Mouse (Mus musculus) lung, postnatal 0 days (tissue): ENCODE measurements at regions not wholly inside any gene's neighbourhood (a gene's known extent, or its start where the extent isn't known, plus 50 kb on each side); places are given as distances from the start of the nearest gene placed in this dataset.

ENCODE experiments used
- ATAC-seq: fragments of 200-750 bp; cut with Nextera tagmentation; 2 replicates; pipeline ENCODE4 v1.8.0; 2017; ENCODE audit warnings: moderate library complexity
- DNase-seq: peaks from one replicate; pipeline ENCODE4 v3.0.0-alpha.2; 2016; ENCODE audit warnings: low spot score
- H3K27ac ChIP-seq: fragments of 300-500 bp; sonication (generic); 2 replicates; pipeline ENCODE4 v1.5.1; 2014; ENCODE audit warnings: antibody characterized with exemption, mild to moderate bottlenecking, low read length, mixed read lengths
- H3K27me3 ChIP-seq: fragments of 300-500 bp; sonication (generic); replicated peaks from 2 replicates; pipeline ENCODE4 v1.6.1; 2014; ENCODE audit warnings: low read length, mixed read lengths; ENCODE audit not compliant: insufficient read depth
- H3K36me3 ChIP-seq: fragments of 300-500 bp; sonication (generic); 2 replicates; pipeline ENCODE4 v1.6.1; 2014; ENCODE audit warnings: low read length, mixed read lengths; ENCODE audit not compliant: insufficient read depth
- H3K4me1 ChIP-seq: fragments of 300-500 bp; sonication (generic); 2 replicates; pipeline ENCODE4 v1.6.1; 2014; ENCODE audit warnings: antibody characterized with exemption, low read depth, low read length, mixed read lengths; ENCODE audit not compliant: insufficient read depth
- H3K4me2 ChIP-seq: fragments of 300-500 bp; sonication (generic); replicated peaks from 2 replicates; pipeline ENCODE4 v1.6.1; 2014; ENCODE audit warnings: low read depth, mild to moderate bottlenecking, low read length, moderate library complexity, mixed read lengths
- H3K4me3 ChIP-seq: fragments of 300-500 bp; sonication (generic); 2 replicates; pipeline ENCODE4 v1.5.1; 2014; ENCODE audit warnings: low read depth, low read length
- H3K9ac ChIP-seq: fragments of 300-500 bp; sonication (generic); replicated peaks from 2 replicates; pipeline ENCODE4 v1.6.1; 2014; ENCODE audit warnings: low read depth, mild to moderate bottlenecking
- H3K9me3 ChIP-seq: fragments of 300-500 bp; sonication (generic); 2 replicates; pipeline ENCODE4 v1.6.1; 2016; ENCODE audit warnings: low read length, mixed read lengths
- CTCF ChIP-seq: IDR thresholded peaks from 2 replicates; pipeline ENCODE4 v1.5.1; 2016; ENCODE audit warnings: antibody characterized with exemption, mild to moderate bottlenecking
- EP300 ChIP-seq: IDR thresholded peaks from 2 replicates; pipeline ENCODE4 v1.6.1; 2016; ENCODE audit warnings: antibody characterized with exemption, mild to moderate bottlenecking, control low read depth
- WGBS: fragments of 180-500 bp; shearing (Covaris S2); extraction: QIAGEN DNeasy Blood & Tissue Kit; methylation state at CpG from one replicate; pipeline ENCODE4 v1.1.7; 2014; 5-methylcytosine and 5-hydroxymethylcytosine counted together

DNA sequence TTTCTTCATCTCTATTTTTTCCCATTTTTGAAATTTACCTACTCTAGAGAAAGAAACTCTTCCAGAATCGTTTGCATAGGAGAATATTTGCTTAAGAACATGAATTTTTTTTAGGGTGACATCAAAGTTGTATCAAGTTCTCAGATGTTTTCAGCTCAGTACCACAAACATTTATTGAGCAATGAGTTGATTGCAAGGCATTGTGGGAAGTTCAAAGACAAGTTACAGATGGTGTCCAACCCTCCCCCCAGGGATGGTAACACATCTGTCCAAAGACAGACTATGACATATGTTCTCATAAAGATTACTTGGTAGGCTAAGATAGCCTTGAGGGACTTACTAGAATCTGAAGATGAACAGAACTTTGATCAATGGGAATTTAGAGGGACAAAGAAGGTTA lies 224.3 kb upstream of the Jmjd1c start:
- H3K27ac ChIP-seq, result no peak overlapping the region
- H3K4me3 ChIP-seq, result no peak overlapping the region
- H3K4me2 ChIP-seq, result no peak overlapping the region
- H3K9ac ChIP-seq, result no peak overlapping the region
- DNase-seq (peak; percentile 40), ATAC-seq (no peak)
- WGBS, result 46% methylated on average over 1 of the region's 1 CpGs
- H3K4me1 ChIP-seq, result no peaks in the 10 kb centered on the region
- TF ChIP-seq EP300 (no peak), CTCF (no peak)
- no peaks in the 10 kb centered on the region for H3K36me3 ChIP-seq
- H3K27me3 ChIP-seq, result no peaks in the 10 kb centered on the region
- no peaks in the 10 kb centered on the region for H3K9me3 ChIP-seq

- no peak overlapping the region for H3K4me3 ChIP-seq
- no peak overlapping the region for H3K27ac ChIP-seq
- no peak for ATAC-seq
- no peaks in the 10 kb centered on the region for H3K27me3 ChIP-seq
- WGBS, result 67% methylated on average over 4 of the region's 4 CpGs
- no peaks in the 10 kb centered on the region for H3K9me3 ChIP-seq
- H3K36me3 ChIP-seq, result no peaks in the 10 kb centered on the region
- no peak overlapping the region for H3K9ac ChIP-seq
- H3K4me2 ChIP-seq, result no peak overlapping the region
- no peaks in the 10 kb centered on the region for H3K4me1 ChIP-seq
- DNase-seq, result peak; percentile 67
- TF ChIP-seq CTCF (no peak), EP300 (peak; percentile 40; the same call in 1 of the 2 replicates)
Measured at GRCm38 (mm10) chr10:66873468-66873867, 222.5 kb upstream of the Jmjd1c start.

GRCm38 (mm10) chr10:66879071-66879470 lies 216.9 kb upstream of the Jmjd1c start:
- DNase-seq (no peak), ATAC-seq (no peak)
- Histone ChIP-seq H3K36me3 (no peaks in the 10 kb centered on the region), H3K4me3 (no peak overlapping the region), H3K9ac (no peak overlapping the region), H3K27ac (no peak overlapping the region), H3K4me1 (no peaks in the 10 kb centered on the region), H3K4me2 (no peak overlapping the region), H3K9me3 (no peaks in the 10 kb centered on the region), H3K27me3 (no peaks in the 10 kb centered on the region)
- 78% methylated on average over 8 of the region's 8 CpGs for WGBS
- TF ChIP-seq CTCF (no peak), EP300 (no peak)

DNA sequence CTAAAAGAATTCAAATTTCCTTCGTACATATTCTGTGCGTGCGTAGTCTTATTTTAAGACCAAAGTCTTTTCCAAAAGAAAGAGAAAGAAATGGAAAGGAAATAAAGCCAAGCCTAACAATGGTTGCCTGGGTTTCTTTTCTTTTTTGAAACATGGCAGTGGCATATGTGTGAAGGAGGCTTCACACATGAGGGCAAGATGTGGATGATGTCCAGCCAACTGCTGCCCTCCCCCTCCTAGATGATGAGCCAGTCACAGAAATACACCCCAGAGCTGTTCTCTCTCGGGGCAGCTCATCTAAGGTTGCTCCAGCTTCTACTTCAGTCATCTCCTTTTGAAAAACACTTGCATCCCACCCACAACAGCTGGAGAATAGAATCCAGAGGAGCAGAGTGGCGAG lies 213.1 kb upstream of the Jmjd1c start:
- no peak for DNase-seq
- H3K36me3 ChIP-seq, result no peaks in the 10 kb centered on the region
- no peak overlapping the region for H3K4me2 ChIP-seq
- no peak overlapping the region for H3K27ac ChIP-seq
- WGBS, result 80% methylated on average over 5 of the region's 5 CpGs
- no peak for TF ChIP-seq EP300
- no peak for TF ChIP-seq CTCF
- H3K9me3 ChIP-seq, result no peaks in the 10 kb centered on the region
- no peaks in the 10 kb centered on the region for H3K4me1 ChIP-seq
- no peak overlapping the region for H3K9ac ChIP-seq
- H3K27me3 ChIP-seq, result no peaks in the 10 kb centered on the region
- ATAC-seq, result no peak
- no peak overlapping the region for H3K4me3 ChIP-seq

- no peak for TF ChIP-seq CTCF
- TF ChIP-seq EP300, result no peak
- DNase-seq (no peak), ATAC-seq (peak; percentile 30; the same call in 1 of the 2 replicates)
- Histone ChIP-seq H3K9ac (no peak overlapping the region), H3K4me3 (no peak overlapping the region), H3K36me3 (no peaks in the 10 kb centered on the region), H3K9me3 (no peaks in the 10 kb centered on the region), H3K4me1 (no peaks in the 10 kb centered on the region), H3K4me2 (no peak overlapping the region), H3K27ac (no peak overlapping the region), H3K27me3 (no peaks in the 10 kb centered on the region)
- WGBS, result 65% methylated on average over 5 of the region's 5 CpGs
Measured at GRCm38 (mm10) chr10:66885575-66885974, 210.3 kb upstream of the Jmjd1c start.

DNA sequence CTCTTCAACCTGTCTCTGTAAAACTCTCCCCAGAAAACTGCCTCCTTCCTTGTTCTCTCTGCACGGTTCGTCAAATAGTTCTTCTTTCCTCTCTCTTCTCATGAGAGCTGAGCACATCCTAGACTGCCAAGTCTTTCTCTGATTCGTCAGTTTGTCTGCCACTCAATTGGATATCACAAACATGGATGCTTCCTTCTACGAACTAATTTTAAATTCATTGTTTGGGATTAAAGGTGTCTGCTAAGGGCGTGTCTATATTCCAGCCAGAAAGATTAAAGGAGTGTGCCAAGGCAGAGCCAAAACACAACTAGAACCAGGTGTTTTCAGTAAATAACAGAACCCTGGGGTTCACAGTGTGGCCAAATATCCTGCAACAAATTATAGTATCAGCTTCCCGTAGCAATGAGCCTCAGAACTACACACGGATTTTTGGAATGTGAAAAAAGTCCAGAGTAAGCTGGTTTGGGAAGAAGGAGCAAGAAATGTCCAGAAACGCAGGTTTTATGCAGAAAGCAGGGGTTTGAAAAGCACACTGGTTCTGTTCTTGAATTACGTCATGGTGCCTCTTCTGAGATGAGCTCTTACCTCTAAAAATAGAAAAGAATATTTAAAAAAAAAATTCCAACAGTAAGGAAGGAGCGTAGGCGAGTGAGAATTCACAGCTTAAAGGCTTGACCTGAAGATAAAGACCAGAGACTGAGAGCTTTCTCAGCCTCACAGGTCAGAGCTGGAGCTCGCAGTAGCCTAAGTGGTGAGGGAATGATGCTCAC lies 206.0 kb upstream of the Jmjd1c start:
- H3K4me3 ChIP-seq, result no peak overlapping the region
- H3K4me2 ChIP-seq, result no peak overlapping the region
- ATAC-seq (peak; percentile 32), DNase-seq (peak; percentile 17)
- no peak overlapping the region for H3K9ac ChIP-seq
- no peaks in the 10 kb centered on the region for H3K4me1 ChIP-seq
- no peaks in the 10 kb centered on the region for H3K9me3 ChIP-seq
- no peaks in the 10 kb centered on the region for H3K27me3 ChIP-seq
- H3K36me3 ChIP-seq, result no peaks in the 10 kb centered on the region
- no peak overlapping the region for H3K27ac ChIP-seq
- TF ChIP-seq EP300 (no peak), CTCF (no peak)
- WGBS, result 59% methylated on average over 12 of the region's 12 CpGs
